Mouse (Mus musculus) lung, embryonic 16.5 days (tissue): ENCODE measurements at regions not wholly inside any gene's neighbourhood (a gene's known extent, or its start where the extent isn't known, plus 50 kb on each side); places are given as distances from the start of the nearest gene placed in this dataset.

Experiments
- ATAC-seq: fragments of 200-750 bp; cut with Nextera tagmentation; 2 replicates; pipeline ENCODE4 v1.8.0; 2017; ENCODE audit warnings: low read depth, mild to moderate bottlenecking, moderate library complexity
- H3K27ac ChIP-seq: fragments of 300-500 bp; sonication (generic); 2 replicates; pipeline ENCODE4 v1.5.1; 2014; ENCODE audit warnings: mild to moderate bottlenecking, control low read depth, low read length
- H3K27me3 ChIP-seq: fragments of 300-500 bp; sonication (generic); 2 replicates; pipeline ENCODE4 v1.6.1; 2014; ENCODE audit warnings: low read depth, low read length, mixed read lengths; ENCODE audit not compliant: control insufficient read depth, insufficient read depth
- H3K36me3 ChIP-seq: fragments of 300-500 bp; sonication (generic); 2 replicates; pipeline ENCODE4 v1.6.1; 2014; ENCODE audit warnings: low read length; ENCODE audit not compliant: control insufficient read depth, insufficient read depth
- H3K4me1 ChIP-seq: fragments of 300-500 bp; sonication (generic); replicated peaks from 2 replicates; pipeline ENCODE4 v1.6.1; 2014; ENCODE audit warnings: low read length, mixed read lengths; ENCODE audit not compliant: control insufficient read depth, insufficient read depth
- H3K4me2 ChIP-seq: fragments of 300-500 bp; sonication (generic); 2 replicates; pipeline ENCODE4 v1.6.1; 2014; ENCODE audit warnings: low read depth, low read length, control low read depth
- H3K4me3 ChIP-seq: fragments of 300-500 bp; sonication (generic); 2 replicates; pipeline ENCODE4 v1.5.1; 2014; ENCODE audit warnings: mild to moderate bottlenecking, low read length, control low read depth
- H3K9ac ChIP-seq: fragments of 300-500 bp; sonication (generic); 2 replicates; pipeline ENCODE4 v1.6.1; 2014; ENCODE audit warnings: low read length, control low read depth
- H3K9me3 ChIP-seq: fragments of 300-500 bp; sonication (generic); 2 replicates; pipeline ENCODE4 v1.6.1; 2016; ENCODE audit warnings: low read length; ENCODE audit not compliant: control insufficient read depth
- WGBS: fragments of 180-500 bp; shearing (Covaris S2); extraction: QIAGEN DNeasy Blood & Tissue Kit; methylation state at CpG from one replicate; pipeline ENCODE4 v1.1.7; 2014; 5-methylcytosine and 5-hydroxymethylcytosine counted together

- Histone ChIP-seq H3K4me2 (no peak overlapping the region), H3K27me3 (no peaks in the 10 kb centered on the region; the same call in 1 of the 2 replicates), H3K9me3 (no peaks in the 10 kb centered on the region), H3K9ac (no peak overlapping the region), H3K4me3 (no peak overlapping the region), H3K4me1 (no peaks in the 10 kb centered on the region), H3K36me3 (no peaks in the 10 kb centered on the region), H3K27ac (no peak overlapping the region)
- ATAC-seq: no peak
- 82% methylated on average over 7 of the region's 7 CpGs for WGBS
Observed at GRCm38 (mm10) chr2:51033881-51034280, 115.0 kb downstream of the Rnd3 start.

GRCm38 (mm10) chr2:51022479-51022878 lies 126.4 kb downstream of the Rnd3 start:
- no peaks in the 10 kb centered on the region for H3K36me3 ChIP-seq
- no peaks in the 10 kb centered on the region for H3K27me3 ChIP-seq
- H3K9me3 ChIP-seq: no peaks in the 10 kb centered on the region
- no peak overlapping the region for H3K4me3 ChIP-seq
- no peak overlapping the region for H3K4me2 ChIP-seq
- no peak for ATAC-seq
- H3K27ac ChIP-seq: no peak overlapping the region
- no peaks in the 10 kb centered on the region for H3K4me1 ChIP-seq
- H3K9ac ChIP-seq: no peak overlapping the region
- 74% methylated on average over 2 of the region's 2 CpGs for WGBS

- H3K4me1 ChIP-seq: peaks cover 8% of the 10 kb centered on the region; the same call in 1 of the 2 replicates
- H3K27ac ChIP-seq: no peak overlapping the region
- no peaks in the 10 kb centered on the region for H3K27me3 ChIP-seq
- no peaks in the 10 kb centered on the region for H3K36me3 ChIP-seq
- peak; percentile 56 for ATAC-seq
- H3K4me3 ChIP-seq: no peak overlapping the region
- H3K9me3 ChIP-seq: no peaks in the 10 kb centered on the region
- H3K9ac ChIP-seq: no peak overlapping the region
- no peak overlapping the region for H3K4me2 ChIP-seq
- 26% methylated on average over 5 of the region's 5 CpGs for whole genome bisulfite sequencing
Observed at GRCm38 (mm10) chr2:51016129-51016402, 132.8 kb downstream of the Rnd3 start.

- WGBS: 31% methylated on average over 7 of the region's 7 CpGs
- ATAC-seq: peak; percentile 49
- no peaks in the 10 kb centered on the region for H3K9me3 ChIP-seq
- H3K4me3 ChIP-seq: no peak overlapping the region
- no peak overlapping the region for H3K9ac ChIP-seq
- no peaks in the 10 kb centered on the region for H3K36me3 ChIP-seq
- no peak overlapping the region for H3K27ac ChIP-seq
- H3K4me1 ChIP-seq: peaks cover 8% of the 10 kb centered on the region; the same call in 1 of the 2 replicates
- no peaks in the 10 kb centered on the region for H3K27me3 ChIP-seq
- no peak overlapping the region for H3K4me2 ChIP-seq
Observed at GRCm38 (mm10) chr2:51015360-51016128, 133.4 kb downstream of the Rnd3 start.

- Histone ChIP-seq H3K4me2 (no peak overlapping the region), H3K36me3 (no peaks in the 10 kb centered on the region), H3K9me3 (no peaks in the 10 kb centered on the region), H3K9ac (no peak overlapping the region), H3K27me3 (no peaks in the 10 kb centered on the region), H3K27ac (no peak overlapping the region), H3K4me1 (peaks cover 8% of the 10 kb centered on the region; the same call in 1 of the 2 replicates), H3K4me3 (no peak overlapping the region)
- no peak for ATAC-seq
Observed at GRCm38 (mm10) chr2:51014232-51014631, 134.7 kb downstream of the Rnd3 start.

GRCm38 (mm10) chr2:51013090-51013489 lies 135.8 kb downstream of the Rnd3 start:
- ATAC-seq: no peak
- no peaks in the 10 kb centered on the region for H3K27me3 ChIP-seq
- H3K4me3 ChIP-seq: no peak overlapping the region
- peaks cover 9% of the 10 kb centered on the region; the same call in 1 of the 2 replicates for H3K4me1 ChIP-seq
- no peak overlapping the region for H3K27ac ChIP-seq
- no peak overlapping the region for H3K9ac ChIP-seq
- WGBS: 54% methylated on average over 2 of the region's 2 CpGs
- H3K36me3 ChIP-seq: no peaks in the 10 kb centered on the region
- H3K9me3 ChIP-seq: no peaks in the 10 kb centered on the region
- no peak overlapping the region for H3K4me2 ChIP-seq

- Histone ChIP-seq H3K9me3 (no peaks in the 10 kb centered on the region), H3K4me3 (no peak overlapping the region), H3K36me3 (no peaks in the 10 kb centered on the region), H3K4me2 (no peak overlapping the region), H3K4me1 (0 out of 2 replicates have a peak, but pooled peaks cover 2% of the 10 kb centered on the region), H3K9ac (no peak overlapping the region), H3K27ac (no peak overlapping the region), H3K27me3 (no peaks in the 10 kb centered on the region)
- no peak for ATAC-seq
- WGBS: 40% methylated on average over 2 of the region's 2 CpGs
Observed at GRCm38 (mm10) chr2:51008251-51008533, 140.7 kb downstream of the Rnd3 start.

- H3K27me3 ChIP-seq: no peaks in the 10 kb centered on the region
- no peak overlapping the region for H3K27ac ChIP-seq
- 57% methylated on average over 11 of the region's 11 CpGs for WGBS
- H3K4me2 ChIP-seq: no peak overlapping the region
- H3K4me3 ChIP-seq: no peak overlapping the region
- H3K4me1 ChIP-seq: 0 out of 2 replicates have a peak, but pooled peaks cover 2% of the 10 kb centered on the region
- H3K9me3 ChIP-seq: no peaks in the 10 kb centered on the region
- no peak overlapping the region for H3K9ac ChIP-seq
- no peaks in the 10 kb centered on the region for H3K36me3 ChIP-seq
- no peak for ATAC-seq
Observed at GRCm38 (mm10) chr2:51007409-51008250, 141.3 kb downstream of the Rnd3 start.

- no peak for ATAC-seq
- Histone ChIP-seq H3K9ac (no peak overlapping the region), H3K4me2 (no peak overlapping the region), H3K27ac (no peak overlapping the region), H3K36me3 (no peaks in the 10 kb centered on the region), H3K4me3 (no peak overlapping the region), H3K27me3 (no peaks in the 10 kb centered on the region), H3K9me3 (no peaks in the 10 kb centered on the region), H3K4me1 (0 out of 2 replicates have a peak, but pooled peaks cover 2% of the 10 kb centered on the region)
- WGBS: 75% methylated on average over 3 of the region's 3 CpGs
Observed at GRCm38 (mm10) chr2:51006818-51007217, 142.1 kb downstream of the Rnd3 start.
